Mouse (Mus musculus) cortical plate, adult 2 months (tissue): ENCODE results near the gene Asic2. TPM values are rescaled to one million over a fixed set of nuclear protein-coding genes. Genes with fewer than 3 reads are reported as not detected.

Experiments used
- H3K27ac ChIP-seq: fragments of 200-500 bp; 2 replicates; pipeline ENCODE4 v1.5.1; 2012; ENCODE audit warnings: low read length, control low read depth, inconsistent platforms; ENCODE audit not compliant: insufficient read depth
- H3K4me1 ChIP-seq: fragments of 200-500 bp; 2 replicates; pipeline ENCODE4 v1.6.1; 2011; ENCODE audit warnings: low read length; ENCODE audit not compliant: control insufficient read depth, insufficient read depth
- H3K4me3 ChIP-seq: fragments of 200-500 bp; 2 replicates; pipeline ENCODE4 v1.5.1; 2011; ENCODE audit warnings: mild to moderate bottlenecking, low read length, control low read depth; ENCODE audit not compliant: insufficient read depth
- CTCF ChIP-seq: fragments of 200-500 bp; IDR thresholded peaks from 2 replicates; pipeline ENCODE4 v1.5.1; 2011; ENCODE audit warnings: mild to moderate bottlenecking, control low read depth, low read length; ENCODE audit not compliant: insufficient read depth; ENCODE audit errors: extremely low read depth
- POLR2A ChIP-seq: fragments of 200-500 bp; IDR thresholded peaks from 2 replicates; pipeline ENCODE4 v1.6.1; 2011; ENCODE audit warnings: mild to moderate bottlenecking, low read length, control low read depth; ENCODE audit not compliant: insufficient read depth; ENCODE audit errors: extremely low read depth
- polyA plus RNA-seq: library from polyadenylated mRNA; depleted of rRNA; stranded (reverse); fragments of >200 nt; gene quantifications from 2 replicates; pipeline ENCODE4 v1.2.3, GENCODE M21; 2012

The Asic2 gene
- polyA plus RNA-seq, 1 experiment = 51.8 TPM

- no peak for TF ChIP-seq CTCF
- TF ChIP-seq POLR2A = no peak
- H3K27ac ChIP-seq = no peak overlapping the region
- peaks cover 15% of the 10 kb centered on the region for H3K4me1 ChIP-seq
Measured at GRCm38 (mm10) chr11:80882229-80882810, 1085.9 kb downstream of the Asic2 start.

GRCm38 (mm10) chr11:80878026-80878425 is 1090.2 kb downstream of the Asic2 start:
- Histone ChIP-seq H3K4me3 (no peak overlapping the region), H3K27ac (no peak overlapping the region), H3K4me1 (peaks cover 6% of the 10 kb centered on the region)
- no peak for TF ChIP-seq CTCF
- TF ChIP-seq POLR2A = no peak

More at GRCm38 (mm10) chr11:80882229-80882810, 1085.9 kb downstream of the Asic2 start:
- H3K4me3 ChIP-seq = no peak overlapping the region

- peaks cover 6% of the 10 kb centered on the region for H3K4me1 ChIP-seq
- no peak overlapping the region for H3K4me3 ChIP-seq
- H3K27ac ChIP-seq = 0 out of 2 replicates have a peak overlapping the region, but pooled peaks have one; percentile 32
- no peak for TF ChIP-seq POLR2A
- TF ChIP-seq CTCF = no peak
Measured at GRCm38 (mm10) chr11:80877131-80877651, 1091.1 kb downstream of the Asic2 start.

- Histone ChIP-seq H3K4me1 (peaks cover 6% of the 10 kb centered on the region), H3K27ac (no peak overlapping the region), H3K4me3 (no peak overlapping the region)
- no peak for TF ChIP-seq POLR2A
- TF ChIP-seq CTCF = peak; percentile 61
Measured at GRCm38 (mm10) chr11:80872509-80873474, 1095.5 kb downstream of the Asic2 start.

- Histone ChIP-seq H3K4me3 (no peak overlapping the region), H3K27ac (no peak overlapping the region), H3K4me1 (no peaks in the 10 kb centered on the region)
- no peak for TF ChIP-seq CTCF
- TF ChIP-seq POLR2A = no peak
Measured at GRCm38 (mm10) chr11:80868039-80868438, 1100.2 kb downstream of the Asic2 start.

- no peak overlapping the region for H3K27ac ChIP-seq
- TF ChIP-seq CTCF = no peak
- TF ChIP-seq POLR2A = no peak
- no peaks in the 10 kb centered on the region for H3K4me1 ChIP-seq
- H3K4me3 ChIP-seq = no peak overlapping the region
Measured at GRCm38 (mm10) chr11:80862941-80863340, 1105.3 kb downstream of the Asic2 start.

- no peaks in the 10 kb centered on the region for H3K4me1 ChIP-seq
- H3K4me3 ChIP-seq = no peak within 1 kb of the TSS
- no peak for TF ChIP-seq CTCF
- no peak for TF ChIP-seq POLR2A
- H3K27ac ChIP-seq = no peak within 1 kb of the TSS
Measured at GRCm38 (mm10) chr11:80858065-80858464, 1110.2 kb downstream of the Asic2 start, which contains the start of gene Spaca3. Gene Spaca3 (plus strand): TSS chr11:80858365.

- H3K4me3 ChIP-seq = no peak overlapping the region
- peaks cover 3% of the 10 kb centered on the region for H3K4me1 ChIP-seq
- no peak for TF ChIP-seq CTCF
- TF ChIP-seq POLR2A = no peak
- H3K27ac ChIP-seq = no peak overlapping the region
Measured at GRCm38 (mm10) chr11:80856827-80857226, 1111.4 kb downstream of the Asic2 start.

GRCm38 (mm10) chr11:80854908-80855307 is 1113.3 kb downstream of the Asic2 start:
- TF ChIP-seq CTCF = no peak
- TF ChIP-seq POLR2A = no peak
- peaks cover 3% of the 10 kb centered on the region for H3K4me1 ChIP-seq

GRCm38 (mm10) chr11:80854430-80854829 is 1113.8 kb downstream of the Asic2 start:
- TF ChIP-seq CTCF (no peak), POLR2A (no peak)
- Histone ChIP-seq H3K27ac (no peak overlapping the region), H3K4me1 (peaks cover 3% of the 10 kb centered on the region), H3K4me3 (no peak overlapping the region)

More at GRCm38 (mm10) chr11:80854908-80855307, 1113.3 kb downstream of the Asic2 start:
- Histone ChIP-seq H3K4me3 (no peak overlapping the region), H3K27ac (no peak overlapping the region)
